Mouse (Mus musculus) left cerebral cortex, adult 18-20 months (tissue): ENCODE results near the gene Gm42878. TPM values are rescaled to one million over a fixed set of nuclear protein-coding genes. Genes with fewer than 3 reads are reported as not detected.
"Not testable (repeated sequence)": the region's sequence is repeated elsewhere in the genome, so short reads cannot be mapped to it uniquely, and the experiment has no call there.

Source experiments
- DNase-seq, 2 experiments: peaks; one replicate each; pipeline ENCODE4 v3.0.0; 2021 to 2022; ENCODE audit warnings: low spot score in 2 of 2, mixed read lengths in 1 of 2
- total RNA-seq, 2 experiments: library from RNA; stranded (reverse); gene quantifications; 2 replicates each; pipeline ENCODE4 v1.2.3; 2021

Gm42878 gene
- total RNA-seq, 2 experiments from 2014 or later = not detected

DNA sequence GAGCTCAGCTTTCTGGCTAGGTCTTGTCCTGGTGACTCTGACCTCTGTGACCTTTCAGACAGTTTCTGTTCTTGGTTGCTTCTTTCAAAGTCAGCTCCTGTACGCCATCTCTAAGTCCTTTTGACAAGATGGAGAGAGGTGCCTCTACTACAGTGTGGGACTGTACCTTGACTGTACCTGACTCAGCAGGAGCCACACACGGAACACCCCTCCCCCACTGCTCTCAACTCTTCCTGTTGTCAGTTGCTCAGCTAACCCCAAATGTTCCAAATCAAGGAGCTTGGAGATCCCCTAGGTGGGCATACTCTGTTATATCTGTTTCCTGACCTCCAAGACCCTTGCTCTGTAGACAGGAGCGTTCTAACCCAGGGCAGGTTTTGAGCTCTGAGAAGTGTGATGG is 42.1 kb downstream of the Gm42878 start, which contains the start of gene Adam1b:
Adam1b (minus strand) TSS at position 205 of the 400 bp plus-strand sequence.
- DNase-seq = no peak

- not testable (repeated sequence) for DNase-seq
Observed at GRCm38 (mm10) chr5:121501424-121501996, 43.8 kb downstream of the Gm42878 start.

- DNase-seq = no peak
Observed at GRCm38 (mm10) chr5:121500719-121501118, 44.6 kb downstream of the Gm42878 start.

DNA sequence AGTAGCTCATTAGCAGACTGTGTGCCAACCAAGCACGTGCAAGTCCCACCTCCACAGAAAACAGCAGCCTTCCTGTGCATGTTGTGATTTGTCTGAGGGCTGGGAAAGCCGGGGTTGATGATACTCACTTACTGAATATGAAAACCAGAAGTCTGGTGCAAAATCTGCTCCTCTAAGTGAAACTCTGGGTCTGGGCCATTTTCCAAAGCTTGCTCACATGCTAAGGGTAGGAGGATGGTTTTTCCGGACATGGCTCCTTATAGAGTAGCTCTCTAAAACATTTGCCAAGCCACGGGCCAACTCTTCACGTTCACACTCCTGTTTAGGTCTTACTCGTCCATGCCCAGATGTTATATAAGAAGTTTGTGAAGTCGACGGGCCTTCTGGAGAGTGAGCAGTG is 52.0 kb downstream of the Gm42878 start:
- DNase-seq = peak; percentile 72 to 82

- no peak for DNase-seq
Observed at GRCm38 (mm10) chr5:121484801-121485200, 60.5 kb downstream of the Gm42878 start.

DNA sequence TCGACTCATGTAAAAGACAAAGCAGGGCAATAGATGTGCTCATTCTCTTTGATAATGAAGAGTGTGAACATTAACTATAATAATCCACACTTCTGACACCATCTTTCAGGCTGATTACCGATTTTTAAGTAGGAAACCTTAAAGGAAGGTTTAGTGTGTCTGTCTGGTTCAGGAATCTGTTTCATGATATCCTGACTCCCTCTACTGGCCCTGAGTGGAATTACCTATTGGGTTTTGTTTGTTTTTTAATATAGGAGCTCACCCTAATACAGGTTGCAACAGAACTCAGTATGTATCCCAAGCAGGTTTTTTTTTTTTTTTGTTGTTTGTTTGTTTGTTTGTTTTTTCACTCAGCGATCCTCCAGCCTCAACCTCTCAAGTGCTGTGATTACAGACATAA is 67.6 kb downstream of the Gm42878 start:
- DNase-seq = no peak

- DNase-seq = no peak
Observed at GRCm38 (mm10) chr5:121476040-121476439, 69.2 kb downstream of the Gm42878 start.

GRCm38 (mm10) chr5:121474610-121475009 is 70.7 kb downstream of the Gm42878 start:
- DNase-seq = no peak

DNA sequence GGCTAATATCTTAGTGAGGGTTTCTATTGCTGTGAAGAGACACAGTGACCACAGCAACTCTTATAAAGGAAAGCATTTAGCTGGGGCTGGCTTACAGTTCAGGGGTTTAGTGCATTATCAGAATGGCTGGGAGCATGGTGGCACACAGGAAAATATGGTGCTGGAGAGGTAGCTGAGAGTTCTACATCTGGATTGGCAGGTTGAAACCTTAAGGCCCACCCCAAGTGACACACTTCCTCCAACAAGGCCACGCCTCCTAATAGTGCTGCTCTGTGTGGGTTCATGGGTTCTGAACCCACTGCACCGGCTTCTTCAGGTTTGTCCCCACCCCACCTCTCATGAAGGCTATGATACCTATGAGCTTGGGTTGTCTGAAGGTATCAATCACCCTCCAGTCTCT is 72.9 kb downstream of the Gm42878 start:
- no peak for DNase-seq

GRCm38 (mm10) chr5:121469566-121469965 is 75.7 kb downstream of the Gm42878 start:
- no peak for DNase-seq

Other genes starting within 250 kb of the Gm42878 start
- gene Trafd1, start 159.8 kb downstream of the Gm42878 start, total RNA-seq = 10 to 100 TPM; 79.9 to 84.4 TPM
- gene Naa25, start 147.5 kb downstream of the Gm42878 start, total RNA-seq = 10 to 100 TPM; 43.2 to 43.4 TPM
- 1 to 10 TPM; 6.6 to 6.9 TPM for gene Tmem116, start 93.6 kb downstream of the Gm42878 start, total RNA-seq
- 100 to 1,000 TPM; 136 to 145 TPM for gene Erp29, start 93.0 kb downstream of the Gm42878 start, total RNA-seq
- gene Adam1b, start 42.0 kb downstream of the Gm42878 start, total RNA-seq = under 1 TPM in 1 of 2 experiments, not detected in 1; 0.16 TPM
- gene Adam1a, start within 50 bp of the Gm42878 start, total RNA-seq = 10 to 100 TPM; 11.6 to 11.8 TPM
- gene Mapkapk5, start 423 bp upstream of the Gm42878 start, total RNA-seq = 10 to 100 TPM; 64.6 to 71.1 TPM
- gene Aldh2, start 48.3 kb upstream of the Gm42878 start, total RNA-seq = 100 to 1,000 TPM; 128 to 130 TPM
- gene Acad12, start 73.5 kb upstream of the Gm42878 start, total RNA-seq = 1 to 10 TPM; 6.0 to 6.2 TPM
- gene Acad10, start 115.0 kb upstream of the Gm42878 start, total RNA-seq = 1 to 10 TPM; 4.5 to 5.3 TPM
- 10 to 100 TPM; 65.2 to 67.6 TPM for gene Brap, start 115.1 kb upstream of the Gm42878 start, total RNA-seq
- 100 to 1,000 TPM; 215 to 226 TPM for gene Atxn2, start 165.9 kb upstream of the Gm42878 start, total RNA-seq